Mouse (Mus musculus) spleen, adult 2 months (tissue): ENCODE results near the gene Baiap2.

Experiments
- CTCF ChIP-seq: fragments of 200-500 bp; IDR thresholded peaks from 2 replicates; pipeline ENCODE4 v1.5.1; 2011; ENCODE audit warnings: mild to moderate bottlenecking, inconsistent platforms; ENCODE audit not compliant: insufficient read depth, insufficient read length, insufficient replicate concordance; ENCODE audit errors: extremely low read depth
- POLR2A ChIP-seq: fragments of 200-500 bp; IDR thresholded peaks from 2 replicates; pipeline ENCODE4 v1.6.1; 2011; ENCODE audit warnings: low read depth, low read length, inconsistent platforms

DNA sequence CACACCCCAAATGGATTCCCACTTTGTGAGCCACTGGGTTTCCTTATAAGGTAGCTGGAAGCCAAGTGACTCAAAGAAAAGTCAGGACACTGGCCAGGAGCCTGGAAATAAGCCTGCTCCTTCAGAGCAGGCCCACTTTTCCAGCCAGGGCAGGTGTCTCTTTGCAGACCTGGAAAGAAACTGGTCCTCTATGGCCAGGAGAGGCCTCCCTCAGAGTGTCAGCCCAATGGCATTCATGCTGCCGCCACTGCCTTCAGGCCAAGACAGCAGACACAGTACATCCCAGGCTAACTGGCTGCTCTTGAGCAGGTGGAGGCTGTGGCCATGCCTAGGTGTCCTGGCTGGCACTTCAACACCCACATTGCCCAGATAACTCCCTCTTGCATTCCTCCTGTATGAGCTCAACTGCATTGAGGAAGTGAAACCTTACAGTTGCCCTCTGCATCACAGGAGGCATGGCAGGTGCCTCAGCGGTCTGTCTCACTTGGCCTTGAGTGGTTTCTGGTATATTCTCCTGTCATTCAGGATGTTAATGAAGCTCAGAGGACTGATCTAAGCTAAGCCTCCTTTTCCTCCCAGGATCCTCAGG, 12.3 kb downstream of the Baiap2 start:
- TF ChIP-seq POLR2A (no peak), CTCF (no peak)
